Comparison of ENCODE assay signal across 8 mouse cellular contexts in genomic region chr17:78202756-78203155, GRCm38 (mm10). TPM values are rescaled to one million over a fixed set of nuclear protein-coding genes. Genes with fewer than 3 reads are reported as not detected.
DNase-seq lines count a peak whose midpoint lies in the region; ATAC-seq and TF ChIP-seq lines count a peak whose summit lies in the region.

No protein-coding gene starts in this region.

- DNase-seq in heart, adult 8-10 months (ENCODE audit: low spot score), result no peak
- DNase-seq in CH12.LX (ENCODE audit: extremely low read depth), result no peak
- no peak for DNase-seq in adrenal gland, adult (ENCODE audit: inconsistent age in 2 of 2, low spot score in 1 of 2)
- no peak for DNase-seq in thymus, postnatal 14 days
- DNase-seq in right cerebral cortex, adult 18-20 months, result no peak

- TF ChIP-seq CTCF in CH12.LX (conservative IDR thresholded peaks at IDR 0.05 in 1 of 2, IDR thresholded peaks at IDR 0.05 in 1 of 2; ENCODE audit: low read depth in 2 of 2, low read length in 2 of 2), result no peak

- in situ Hi-C loops in CH12.LX (cut with MboI; ENCODE audit: low pct_ligation_motif_present, low pct_unique_long_range_greater_than_20kb, low sequenced_read_pairs), result no loop called here

- peaks cover 20% of the 10 kb centered on the region for H3K27me3 ChIP-seq in heart, embryonic 11.5 days (ENCODE audit: control insufficient read depth, insufficient read depth, low read length)
- no peaks in the 10 kb centered on the region for H3K27me3 ChIP-seq in CH12.LX (replicated peaks)
- H3K27me3 ChIP-seq in forebrain, embryonic 15.5 days, result no peaks in the 10 kb centered on the region
- peaks cover 45% of the 10 kb centered on the region for H3K27me3 ChIP-seq in liver, embryonic 12.5 days (replicated peaks)

- H3K9me3 ChIP-seq in heart, embryonic 11.5 days (replicated peaks; ENCODE audit: control insufficient read depth, low read length), result no peaks in the 10 kb centered on the region
- H3K9me3 ChIP-seq in CH12.LX (replicated peaks; ENCODE audit: low read length), result no peaks in the 10 kb centered on the region
- H3K9me3 ChIP-seq in forebrain, embryonic 15.5 days, result no peaks in the 10 kb centered on the region
- H3K9me3 ChIP-seq in liver, embryonic 12.5 days (replicated peaks), result no peaks in the 10 kb centered on the region

- no peak for TF ChIP-seq RAD21 in CH12.LX (IDR thresholded peaks at IDR 0.05; ENCODE audit: low read depth, low read length)

- no peak for TF ChIP-seq EP300 in CH12.LX (IDR thresholded peaks at IDR 0.05; ENCODE audit: low read length)

- no peak for ATAC-seq in heart, embryonic 11.5 days (replicated peaks; ENCODE audit: insufficient number of reproducible peaks, low FRiP score, low TSS enrichment)
- no peak for ATAC-seq in forebrain, embryonic 15.5 days (replicated peaks)
- no peak for ATAC-seq in liver, embryonic 12.5 days

- no peaks in the 10 kb centered on the region for H3K36me3 ChIP-seq in heart, embryonic 11.5 days (ENCODE audit: control insufficient read depth, insufficient read depth, low read length)
- H3K36me3 ChIP-seq in CH12.LX (replicated peaks in 1 of 2; ENCODE audit: control insufficient read depth in 1 of 2, insufficient read depth in 1 of 2, low read length in 1 of 2), result peaks cover 6 to 35% of the 10 kb centered on the region in 2 experiments
- H3K36me3 ChIP-seq in forebrain, embryonic 15.5 days, result no peaks in the 10 kb centered on the region
- no peaks in the 10 kb centered on the region for H3K36me3 ChIP-seq in liver, embryonic 12.5 days

- H3K4me1 ChIP-seq in heart, embryonic 11.5 days (ENCODE audit: control insufficient read depth, insufficient read depth, low read length), result 0 out of 2 replicates have a peak, but pooled peaks cover 3% of the 10 kb centered on the region
- H3K4me1 ChIP-seq in CH12.LX (ENCODE audit: control insufficient read depth in 1 of 2, insufficient read depth in 2 of 2), result peaks cover 19 to 60% of the 10 kb centered on the region in 2 experiments
- H3K4me1 ChIP-seq in forebrain, embryonic 15.5 days, result peaks cover 45% of the 10 kb centered on the region
- H3K4me1 ChIP-seq in liver, embryonic 12.5 days, result peaks cover 59% of the 10 kb centered on the region

- no peak overlapping the region for H3K27ac ChIP-seq in heart, embryonic 11.5 days (ENCODE audit: low read depth, low read length)
- no peak overlapping the region for H3K27ac ChIP-seq in CH12.LX (ENCODE audit: insufficient read depth, low read depth)
- H3K27ac ChIP-seq in forebrain, embryonic 15.5 days (replicated peaks), result peak overlapping the region; percentile 48
- H3K27ac ChIP-seq in liver, embryonic 12.5 days, result no peak overlapping the region

- no peak overlapping the region for H3K9ac ChIP-seq in heart, embryonic 11.5 days (ENCODE audit: low read depth, low read length)
- peak overlapping the region; percentile 83; the same call in 1 of the 2 replicates for H3K9ac ChIP-seq in CH12.LX (ENCODE audit: insufficient read depth, low read depth)
- H3K9ac ChIP-seq in forebrain, embryonic 15.5 days (replicated peaks), result peak overlapping the region; percentile 80; the same call in 1 of the 2 replicates
- H3K9ac ChIP-seq in liver, embryonic 12.5 days, result no peak overlapping the region

- peak overlapping the region; percentile 96 for H3K4me2 ChIP-seq in heart, embryonic 11.5 days
- H3K4me2 ChIP-seq in CH12.LX (ENCODE audit: insufficient read depth, low read depth, poor library complexity, severe bottlenecking), result peak overlapping the region; percentile 97
- peak overlapping the region; percentile 95 for H3K4me2 ChIP-seq in forebrain, embryonic 15.5 days (replicated peaks)
- H3K4me2 ChIP-seq in liver, embryonic 12.5 days, result peak overlapping the region; percentile 99

- no peak overlapping the region for H3K4me3 ChIP-seq in heart, embryonic 11.5 days (ENCODE audit: low read depth, low read length)
- peak overlapping the region; percentile 49 to 98 (median 84) for H3K4me3 ChIP-seq in CH12.LX (replicated peaks in 1 of 3; ENCODE audit: low read depth in 2 of 3, low read length in 2 of 3, poor library complexity in 1 of 3)
- peak overlapping the region; percentile 73 for H3K4me3 ChIP-seq in forebrain, embryonic 15.5 days
- H3K4me3 ChIP-seq in liver, embryonic 12.5 days, result no peak overlapping the region

- TF ChIP-seq POLR2A in CH12.LX (IDR thresholded peaks at IDR 0.05; ENCODE audit: low read depth, low read length), result no peak

- WGBS in heart, embryonic 11.5 days (ENCODE audit: insufficient replicate concordance), result 38% methylated on average over 3 of the region's 3 CpGs
- 25% methylated on average over 3 of the region's 3 CpGs for WGBS in forebrain, embryonic 15.5 days
- 63% methylated on average over 3 of the region's 3 CpGs for WGBS in liver, embryonic 12.5 days (ENCODE audit: insufficient replicate concordance)

- H3K79me2 ChIP-seq in CH12.LX (replicated peaks; ENCODE audit: control insufficient read depth, extremely low read depth, insufficient read depth, poor library complexity, severe bottlenecking), result peaks cover 75% of the 10 kb centered on the region

- dilution Hi-C loops in CH12.LX (cut with MboI; ENCODE audit: extremely low pct_ligation_motif_present, extremely low pct_unique_long_range_greater_than_20kb, low sequenced_read_pairs), result no loop called here

TF ChIP-seq in CH12.LX, 34 proteins besides CTCF, POLR2A, EP300 and RAD21:
- TF ChIP-seq ZKSCAN1 (IDR thresholded peaks at IDR 0.05; ENCODE audit: borderline replicate concordance, low read depth, low read length), result no peak
- TF ChIP-seq JUND (conservative IDR thresholded peaks at IDR 0.05; ENCODE audit: low read depth, low read length), result no peak
- no peak for TF ChIP-seq IRF4 (IDR thresholded peaks at IDR 0.05; ENCODE audit: low read depth, low read length)
- no peak for TF ChIP-seq USF2 (conservative IDR thresholded peaks at IDR 0.05; ENCODE audit: low read depth, low read length)
- no peak for TF ChIP-seq ZMIZ1 (IDR thresholded peaks at IDR 0.05; ENCODE audit: low read depth, low read length)
- TF ChIP-seq BHLHE40 (IDR thresholded peaks at IDR 0.05; ENCODE audit: low read depth, low read length), result no peak
- TF ChIP-seq KAT2A (IDR thresholded peaks at IDR 0.05; ENCODE audit: insufficient replicate concordance, low read length), result no peak
- no peak for TF ChIP-seq POLR2AphosphoS2 (IDR thresholded peaks at IDR 0.05; ENCODE audit: low read depth, low read length)
- no peak for TF ChIP-seq RCOR1 (conservative IDR thresholded peaks at IDR 0.05; ENCODE audit: low read depth, low read length)
- TF ChIP-seq TBP (conservative IDR thresholded peaks at IDR 0.05; ENCODE audit: low read depth, low read length), result no peak
- no peak for TF ChIP-seq ETS1 (conservative IDR thresholded peaks at IDR 0.05; ENCODE audit: low read depth, low read length)
- TF ChIP-seq CHD1 (IDR thresholded peaks at IDR 0.05; ENCODE audit: low read depth, low read length), result no peak

RNA-seq across cellular contexts. Expression of gene Crim1, which starts 2.7 kb away (rescaled TPM):
- 2.1 and 2.9 TPM in 2 replicates for polyA plus RNA-seq in heart, embryonic 11.5 days (2014; fragmentation: Nextera tagmentation; extraction: Ambion mirVana)
- total RNA-seq in heart, adult 8-10 months (2022), result 10 to 100 TPM; 58.6 to 70.9 (median 67.5) TPM
- 47.3 and 72.8 TPM in 2 replicates for total RNA-seq in CH12.LX (2012; rRNA removed)
- total RNA-seq in CH12.LX (2014; rRNA removed), result 14.1 and 15.2 TPM in 2 replicates
- polyA plus RNA-seq in CH12.LX (2012; ENCODE audit: insufficient read length, low read depth), result 21.9 and 26.3 TPM in 2 replicates
- polyA plus RNA-seq in forebrain, embryonic 15.5 days (2015; fragmentation: Nextera tagmentation; extraction: Ambion mirVana), result 6.7 and 7.3 TPM in 2 replicates
- 1.5 and 2.1 TPM in 2 replicates for polyA plus RNA-seq in liver, embryonic 12.5 days (2016; fragmentation: Nextera tagmentation; extraction: Ambion mirVana)

Comparison
In these comparisons a context has a peak if more than half of its experiments do, and no peak if none do; other contexts are left out.
1. H3K4me3 ChIP-seq: peak in CH12.LX (3 of 3) and forebrain, embryonic 15.5 days (single experiment); none in heart, embryonic 11.5 days (single experiment) and liver, embryonic 12.5 days (single experiment).
2. H3K9ac ChIP-seq: peak in CH12.LX (single experiment) and forebrain, embryonic 15.5 days (single experiment); none in heart, embryonic 11.5 days (single experiment) and liver, embryonic 12.5 days (single experiment).
3. Peak in every context shown above with its lines, with median percentiles within 50 percentile points of each other: H3K4me2 ChIP-seq.